Mouse (Mus musculus) bone marrow macrophage, adult 2 months (primary cell): ENCODE data around the gene Dlgap1.

ENCODE experiments used
- CTCF ChIP-seq: IDR thresholded peaks from 2 replicates; pipeline ENCODE4 v1.5.1; 2012; ENCODE audit warnings: low read depth, mild to moderate bottlenecking, low read length, moderate library complexity
- POLR2A ChIP-seq: IDR thresholded peaks from 2 replicates; pipeline ENCODE4 v1.6.1; 2012; ENCODE audit warnings: mild to moderate bottlenecking, low read depth, low read length, borderline replicate concordance

- TF ChIP-seq POLR2A (no peak), CTCF (no peak)
Measured at GRCm38 (mm10) chr17:70836820-70837219, 867.9 kb downstream of the Dlgap1 start.
